Mouse (Mus musculus): Measurements from ENCODE around the gene A2m. TPM values are rescaled to one million over a fixed set of nuclear protein-coding genes. Genes with fewer than 3 reads are reported as not detected.

A2m gene
- total and polyA plus RNA-seq, 2 experiments: 0.04 to 0.09 TPM

DNA sequence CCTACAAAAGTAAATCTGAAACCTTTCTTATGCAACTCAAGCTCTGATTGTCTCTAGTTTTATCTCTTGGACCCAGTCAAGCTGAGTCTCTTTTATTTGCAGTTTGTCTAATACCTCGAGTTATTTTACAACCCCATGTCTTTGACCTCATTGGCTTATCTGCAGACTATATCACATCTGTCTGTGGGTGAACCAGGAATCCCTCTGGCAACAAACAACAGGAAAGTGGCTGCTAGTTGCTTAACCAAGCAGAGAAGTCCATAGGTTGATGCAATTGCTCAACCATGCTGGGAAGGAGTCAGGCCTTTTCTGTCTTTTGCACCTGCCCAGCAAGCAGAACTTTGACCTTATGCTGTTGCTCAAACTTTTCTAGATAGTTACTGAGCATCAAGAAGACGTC, 12.7 kb upstream of the A2m start:
- Histone ChIP-seq H3K9ac (ENCODE audit: low read depth, low read length) (no peak overlapping the region), H3K4me1 (ENCODE audit: control insufficient read depth, insufficient read depth, low read length) (no peaks in the 10 kb centered on the region; the same call in 1 of the 2 replicates), H3K36me3 (ENCODE audit: control insufficient read depth, insufficient read depth, low read length) (no peaks in the 10 kb centered on the region), H3K79me2 (ENCODE audit: control insufficient read depth, insufficient read depth, low read length) (no peaks in the 10 kb centered on the region), H3K27me3 (ENCODE audit: control insufficient read depth, insufficient read depth, low read length) (no peaks in the 10 kb centered on the region), H3K27ac (replicated peaks; ENCODE audit: insufficient read depth, low read depth, low read length) (no peak overlapping the region), H3K4me3 (ENCODE audit: insufficient read depth, low read depth, low read length) (no peak overlapping the region)
- no peak for TF ChIP-seq CTCF (IDR thresholded peaks at IDR 0.05; ENCODE audit: low read depth, low read length)
- no peak for TF ChIP-seq POLR2A (IDR thresholded peaks at IDR 0.05; ENCODE audit: extremely low read depth, insufficient read depth, low read length)
- peak; percentile 92 for DNase-seq (ENCODE audit: extremely low read depth, low read depth, low spot score)
- WGBS: 17% methylated on average over 2 of the region's 2 CpGs

DNA sequence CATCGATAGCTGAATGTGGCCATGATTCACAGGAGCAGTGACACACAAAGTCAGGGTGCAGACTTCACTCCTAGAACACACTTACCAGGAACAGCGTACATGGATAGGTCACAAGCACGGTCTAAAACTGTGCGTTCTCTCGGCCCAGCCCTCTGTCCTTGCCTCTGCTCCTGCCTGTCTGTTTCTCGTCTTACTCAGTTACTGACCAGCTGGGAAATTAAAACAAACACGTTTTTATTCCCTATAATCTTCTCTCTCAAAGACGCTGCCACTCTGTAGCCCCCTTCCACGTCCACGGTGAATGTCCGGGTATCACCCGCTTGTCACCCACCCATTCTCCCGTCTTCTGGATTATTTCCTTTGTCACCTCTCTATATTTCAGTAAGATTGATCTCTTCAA, 656 bp upstream of the A2m start:
- H3K27me3 ChIP-seq (ENCODE audit: control insufficient read depth, insufficient read depth, low read length): no peaks in the 10 kb centered on the region
- no peak overlapping the region for H3K4me3 ChIP-seq (ENCODE audit: insufficient read depth, low read depth, low read length)
- H3K4me1 ChIP-seq (ENCODE audit: control insufficient read depth, insufficient read depth, low read length): no peaks in the 10 kb centered on the region
- no peak overlapping the region for H3K9ac ChIP-seq (ENCODE audit: low read depth, low read length)
- 91% methylated on average over 13 of the region's 13 CpGs for WGBS
- H3K27ac ChIP-seq (replicated peaks; ENCODE audit: insufficient read depth, low read depth, low read length): no peak overlapping the region
- TF ChIP-seq CTCF (IDR thresholded peaks at IDR 0.05; ENCODE audit: low read depth, low read length) (no peak), POLR2A (IDR thresholded peaks at IDR 0.05; ENCODE audit: extremely low read depth, insufficient read depth, low read length) (no peak)
- DNase-seq (ENCODE audit: extremely low read depth, low read depth, low spot score): no peak
- H3K79me2 ChIP-seq (ENCODE audit: control insufficient read depth, insufficient read depth, low read length): no peaks in the 10 kb centered on the region
- no peaks in the 10 kb centered on the region for H3K36me3 ChIP-seq (ENCODE audit: control insufficient read depth, insufficient read depth, low read length)

DNA sequence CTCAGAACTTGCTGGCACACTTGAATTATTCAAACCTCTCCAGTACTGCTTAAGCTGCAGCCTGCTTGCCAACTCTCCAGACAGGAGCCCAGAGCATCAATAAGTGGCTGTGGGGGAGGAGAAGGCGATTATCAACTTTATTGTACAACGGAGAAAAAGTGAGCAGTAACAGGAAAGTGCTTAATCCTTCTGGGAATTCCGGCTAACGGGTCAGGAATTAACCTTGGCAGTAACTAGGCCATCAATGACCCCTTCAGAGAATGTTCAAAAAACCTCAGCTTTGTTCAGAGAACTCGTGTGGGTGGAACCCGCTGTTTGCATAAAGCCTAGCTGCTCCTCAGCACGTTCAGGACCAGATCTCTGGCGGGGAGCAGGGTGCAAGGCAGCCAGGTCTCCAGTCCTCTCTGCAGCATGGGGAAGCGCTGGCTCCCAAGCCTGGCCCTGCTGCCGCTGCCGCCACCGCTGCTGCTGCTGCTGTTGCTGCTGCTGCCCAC, 749 bp downstream of the A2m start:
- WGBS: 9% methylated on average over 12 of the region's 12 CpGs

DNA sequence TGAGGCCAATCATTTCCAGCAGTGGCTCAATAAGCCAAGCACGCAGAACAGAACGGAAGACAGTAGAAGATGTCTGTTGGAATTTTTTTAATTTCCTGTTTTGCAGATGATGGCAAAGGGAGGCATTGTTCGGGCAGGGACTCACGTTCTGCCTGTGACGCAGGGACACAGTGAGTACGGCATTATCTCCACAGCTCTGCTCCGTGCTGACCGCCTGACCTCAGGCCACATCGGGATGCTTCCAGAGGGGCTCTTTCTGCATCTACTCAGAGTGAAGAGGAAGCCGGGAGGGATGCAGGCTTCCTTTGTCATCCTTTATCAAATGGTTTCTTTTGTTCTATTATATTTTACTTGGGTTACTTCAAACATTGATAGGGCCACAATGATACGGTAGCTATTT, 13.3 kb downstream of the A2m start:
- no peaks in the 10 kb centered on the region for H3K4me1 ChIP-seq (ENCODE audit: control insufficient read depth, insufficient read depth, low read length)
- 80% methylated on average over 11 of the region's 11 CpGs for WGBS
- no peak overlapping the region for H3K27ac ChIP-seq (replicated peaks; ENCODE audit: insufficient read depth, low read depth, low read length)
- no peaks in the 10 kb centered on the region for H3K36me3 ChIP-seq (ENCODE audit: control insufficient read depth, insufficient read depth, low read length)
- H3K4me3 ChIP-seq (ENCODE audit: insufficient read depth, low read depth, low read length): no peak overlapping the region
- H3K27me3 ChIP-seq (ENCODE audit: control insufficient read depth, insufficient read depth, low read length): no peaks in the 10 kb centered on the region
- no peaks in the 10 kb centered on the region for H3K79me2 ChIP-seq (ENCODE audit: control insufficient read depth, insufficient read depth, low read length)
- no peak for DNase-seq (ENCODE audit: extremely low read depth, low read depth, low spot score)
- TF ChIP-seq CTCF (IDR thresholded peaks at IDR 0.05; ENCODE audit: low read depth, low read length) (no peak), POLR2A (IDR thresholded peaks at IDR 0.05; ENCODE audit: extremely low read depth, insufficient read depth, low read length) (no peak)
- no peak overlapping the region for H3K9ac ChIP-seq (ENCODE audit: low read depth, low read length)

More for the DNA sequence above, 749 bp downstream of the A2m start:
- Histone ChIP-seq H3K4me1 (ENCODE audit: control insufficient read depth, insufficient read depth, low read length) (no peaks in the 10 kb centered on the region), H3K27ac (replicated peaks; ENCODE audit: insufficient read depth, low read depth, low read length) (no peak overlapping the region), H3K27me3 (ENCODE audit: control insufficient read depth, insufficient read depth, low read length) (no peaks in the 10 kb centered on the region), H3K79me2 (ENCODE audit: control insufficient read depth, insufficient read depth, low read length) (no peaks in the 10 kb centered on the region), H3K9ac (ENCODE audit: low read depth, low read length) (no peak overlapping the region), H3K4me3 (ENCODE audit: insufficient read depth, low read depth, low read length) (no peak overlapping the region), H3K36me3 (ENCODE audit: control insufficient read depth, insufficient read depth, low read length) (no peaks in the 10 kb centered on the region)
- TF ChIP-seq CTCF (IDR thresholded peaks at IDR 0.05; ENCODE audit: low read depth, low read length) (no peak), POLR2A (IDR thresholded peaks at IDR 0.05; ENCODE audit: extremely low read depth, insufficient read depth, low read length) (no peak)
- no peak for DNase-seq (ENCODE audit: extremely low read depth, low read depth, low spot score)

Other genes with a start within 250 kb of the A2m start
- under 0.01 TPM in 1 of 2 replicates, not detected in the other for gene Iqsec3, start 161.7 kb upstream of the A2m start, total RNA-seq (2014; rRNA removed)
- not detected in 2 replicates for gene Iqsec3, start 161.7 kb upstream of the A2m start, polyA plus RNA-seq (2012; rRNA removed)
- not detected in 2 replicates for gene Gm7298, start 97.6 kb downstream of the A2m start, total RNA-seq (2014; rRNA removed)
- gene Gm7298, start 97.6 kb downstream of the A2m start, polyA plus RNA-seq (2012; rRNA removed): 0.01 TPM in 1 of 2 replicates, not detected in the other
- 1,666 and 1,720 TPM in 2 replicates for gene Mug1, start 203.2 kb downstream of the A2m start, total RNA-seq (2014; rRNA removed)
- gene Mug1, start 203.2 kb downstream of the A2m start, polyA plus RNA-seq (2012; rRNA removed): 549 and 589 TPM in 2 replicates